Mouse (Mus musculus) intestine, embryonic 16.5 days (tissue): ENCODE measurements around the gene Fgg. TPM values are rescaled to one million over a fixed set of nuclear protein-coding genes. Genes with fewer than 3 reads are reported as not detected.

Source experiments
- ATAC-seq: fragments of 200-750 bp; cut with Nextera tagmentation; 2 replicates; pipeline ENCODE4 v1.8.0; 2017; ENCODE audit warnings: moderate TSS enrichment, moderate library complexity
- H3K27ac ChIP-seq: fragments of 300-500 bp; sonication (generic); 2 replicates; pipeline ENCODE4 v1.5.1; 2014; ENCODE audit warnings: mild to moderate bottlenecking, low read length
- H3K27me3 ChIP-seq: fragments of 300-500 bp; sonication (generic); replicated peaks from 2 replicates; pipeline ENCODE4 v1.6.1; 2014; ENCODE audit warnings: low read length, control low read depth, mixed read lengths; ENCODE audit not compliant: control insufficient read depth, insufficient read depth
- H3K36me3 ChIP-seq: fragments of 300-500 bp; sonication (generic); 2 replicates; pipeline ENCODE4 v1.6.1; 2014; ENCODE audit warnings: low read length, control low read depth; ENCODE audit not compliant: control insufficient read depth, insufficient read depth
- H3K4me1 ChIP-seq: fragments of 300-500 bp; sonication (generic); 2 replicates; pipeline ENCODE4 v1.6.1; 2014; ENCODE audit warnings: low read length, control low read depth, mixed read lengths; ENCODE audit not compliant: control insufficient read depth, insufficient read depth
- H3K4me2 ChIP-seq: fragments of 300-500 bp; sonication (generic); 2 replicates; pipeline ENCODE4 v1.6.1; 2014; ENCODE audit warnings: low read depth, low read length, control low read depth
- H3K4me3 ChIP-seq: fragments of 300-500 bp; sonication (generic); 2 replicates; pipeline ENCODE4 v1.5.1; 2014; ENCODE audit warnings: mild to moderate bottlenecking, low read length
- H3K9ac ChIP-seq: fragments of 300-500 bp; sonication (generic); 2 replicates; pipeline ENCODE4 v1.6.1; 2014; ENCODE audit warnings: low read depth, low read length
- H3K9me3 ChIP-seq: fragments of 300-500 bp; sonication (generic); 2 replicates; pipeline ENCODE4 v1.6.1; 2016; ENCODE audit warnings: low read length, control low read depth; ENCODE audit not compliant: control insufficient read depth
- WGBS: fragments of 180-500 bp; shearing (Covaris S2); extraction: QIAGEN DNeasy Blood & Tissue Kit; methylation state at CpG from one replicate; pipeline ENCODE4 v1.1.7; 2014; 5-methylcytosine and 5-hydroxymethylcytosine counted together
- polyA plus RNA-seq: library from polyadenylated mRNA; unstranded; fragments of >200 nt; fragmentation: Nextera tagmentation; extraction: Ambion mirVana; gene quantifications from 2 replicates; pipeline ENCODE4 v1.2.1, GENCODE M21; 2015

Gene Fgg
- polyA plus RNA-seq: 5.9 and 14.1 TPM in 2 replicates

DNA sequence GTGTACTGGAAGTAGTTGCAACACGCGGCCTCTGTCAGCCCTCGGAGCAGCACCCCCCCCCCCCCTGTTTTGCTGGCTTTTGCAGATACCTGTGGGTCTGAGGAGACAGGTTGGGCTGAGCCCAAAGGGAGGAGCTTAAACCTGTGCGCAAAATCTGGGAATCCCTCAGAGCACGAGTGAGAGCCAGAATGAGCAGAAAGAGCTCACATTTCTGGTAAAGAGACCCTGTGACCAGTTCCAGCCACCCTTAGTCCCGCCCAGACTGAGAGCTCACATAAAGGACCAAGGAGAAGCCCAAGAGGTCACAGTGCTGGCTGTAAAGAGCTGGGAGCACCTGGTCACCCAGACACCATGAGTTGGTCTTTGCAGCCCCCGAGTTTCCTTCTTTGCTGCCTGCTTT is at the start of gene Fgg:
TSS of gene Fgg (plus strand) at position 168 of the 400 bp plus-strand sequence.
- WGBS: 50% methylated on average over 7 of the region's 7 CpGs
- Histone ChIP-seq H3K4me2 (no peak within 1 kb of the TSS), H3K27me3 (no peaks in the 10 kb centered on the region), H3K27ac (no peak within 1 kb of the TSS), H3K9ac (no peak within 1 kb of the TSS), H3K36me3 (no peaks in the 10 kb centered on the region), H3K9me3 (no peaks in the 10 kb centered on the region), H3K4me3 (no peak within 1 kb of the TSS), H3K4me1 (no peaks in the 10 kb centered on the region)
- ATAC-seq: 0 out of 2 replicates have a peak, but pooled peaks have one; percentile 21

DNA sequence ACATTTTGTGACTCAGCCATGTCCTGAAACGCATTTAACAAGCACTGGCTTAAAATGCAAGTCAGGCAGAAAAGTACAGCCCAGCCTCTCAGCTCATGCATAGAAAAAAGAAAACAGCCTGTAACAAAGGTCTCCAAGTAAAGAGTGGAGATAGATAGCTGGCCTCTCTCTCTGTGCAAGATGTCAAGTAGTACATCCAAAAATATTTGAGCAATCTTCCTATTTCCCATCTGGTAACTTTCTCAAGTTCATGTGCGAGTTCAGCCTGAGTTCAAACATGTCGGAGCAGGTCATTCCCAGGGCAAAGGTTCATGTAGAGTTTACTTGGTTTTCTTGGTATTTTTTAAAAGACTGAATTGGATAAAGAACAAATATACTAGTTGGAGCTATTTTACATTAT is 36.5 kb upstream of the Fgg start:
- peak; percentile 52 for ATAC-seq
- Histone ChIP-seq H3K9ac (no peak overlapping the region), H3K4me1 (0 out of 2 replicates have a peak, but pooled peaks cover 3% of the 10 kb centered on the region), H3K27ac (peak overlapping the region; percentile 68; the same call in 1 of the 2 replicates), H3K4me3 (no peak overlapping the region), H3K27me3 (no peaks in the 10 kb centered on the region), H3K4me2 (no peak overlapping the region), H3K9me3 (no peaks in the 10 kb centered on the region), H3K36me3 (no peaks in the 10 kb centered on the region)
- 60% methylated on average over 3 of the region's 3 CpGs for WGBS

DNA sequence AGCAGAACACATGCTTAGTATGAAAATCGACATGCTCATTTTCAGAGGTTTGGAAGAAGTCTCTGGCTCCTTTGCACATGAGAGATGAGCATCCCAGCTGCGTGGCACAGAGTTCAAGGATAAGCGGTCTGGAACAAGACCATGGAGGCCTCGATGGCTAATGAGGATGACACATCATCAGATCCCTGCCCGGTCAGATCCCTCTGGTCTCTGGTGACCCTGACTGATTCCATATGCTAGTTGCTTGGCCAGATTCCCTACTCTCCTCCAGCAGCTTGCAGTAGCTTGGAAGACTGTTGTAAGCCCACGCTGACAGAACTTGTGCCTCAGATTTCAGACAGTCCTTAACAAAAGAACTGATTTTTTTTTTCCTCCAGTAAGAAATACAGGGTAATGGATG is 26.7 kb upstream of the Fgg start:
- Histone ChIP-seq H3K4me1 (no peaks in the 10 kb centered on the region), H3K36me3 (no peaks in the 10 kb centered on the region), H3K27me3 (no peaks in the 10 kb centered on the region), H3K9ac (no peak overlapping the region), H3K4me2 (no peak overlapping the region), H3K27ac (no peak overlapping the region), H3K4me3 (no peak overlapping the region), H3K9me3 (no peaks in the 10 kb centered on the region)
- 65% methylated on average over 6 of the region's 6 CpGs for WGBS
- ATAC-seq: peak; percentile 81

DNA sequence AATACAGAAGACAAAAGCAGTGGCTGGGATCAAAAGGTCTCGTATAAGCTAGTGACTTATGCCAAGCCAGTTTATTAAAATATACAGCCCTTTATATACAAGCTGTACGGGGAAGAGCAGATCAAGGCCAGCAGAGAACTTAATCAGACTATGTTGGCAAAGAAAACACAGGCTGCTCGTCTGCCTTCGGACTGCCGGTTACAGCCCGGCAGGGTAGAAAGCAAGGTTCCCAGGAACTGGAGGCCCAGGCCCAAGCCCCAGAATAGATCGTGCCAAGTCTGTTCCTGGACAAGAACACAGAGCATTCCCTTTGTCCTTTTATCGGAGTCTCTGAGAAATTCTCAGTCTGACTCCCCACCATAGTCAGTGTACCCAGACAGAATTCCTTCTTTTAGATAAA is 25.7 kb upstream of the Fgg start:
- no peak overlapping the region for H3K9ac ChIP-seq
- no peak overlapping the region for H3K4me3 ChIP-seq
- no peaks in the 10 kb centered on the region for H3K4me1 ChIP-seq
- H3K27ac ChIP-seq: no peak overlapping the region
- ATAC-seq: no peak
- no peaks in the 10 kb centered on the region for H3K27me3 ChIP-seq
- no peaks in the 10 kb centered on the region for H3K36me3 ChIP-seq
- no peaks in the 10 kb centered on the region for H3K9me3 ChIP-seq
- 63% methylated on average over 8 of the region's 8 CpGs for WGBS
- no peak overlapping the region for H3K4me2 ChIP-seq

DNA sequence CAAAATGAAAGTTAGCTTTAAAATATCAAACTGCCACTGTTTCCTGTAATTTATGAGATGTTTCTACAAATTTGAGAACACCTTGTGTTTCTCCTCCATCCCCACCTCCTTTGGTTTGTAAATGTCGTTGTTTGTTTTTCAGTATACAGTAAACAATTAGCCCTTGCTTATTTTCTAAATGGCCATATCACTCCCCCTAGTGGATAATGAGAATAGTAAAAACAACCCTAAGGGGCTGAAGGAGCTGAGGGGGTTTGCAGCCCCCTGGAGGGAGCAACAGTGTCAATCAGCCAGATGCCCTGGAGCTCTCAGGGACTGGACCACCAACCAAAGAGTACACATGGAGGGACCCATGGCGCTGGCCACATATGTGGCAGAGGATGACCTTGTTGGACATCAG is 22.7 kb upstream of the Fgg start:
- Histone ChIP-seq H3K4me1 (no peaks in the 10 kb centered on the region), H3K27me3 (no peaks in the 10 kb centered on the region), H3K9ac (no peak overlapping the region), H3K4me3 (no peak overlapping the region), H3K36me3 (no peaks in the 10 kb centered on the region), H3K9me3 (no peaks in the 10 kb centered on the region), H3K4me2 (no peak overlapping the region), H3K27ac (no peak overlapping the region)
- ATAC-seq: no peak
- WGBS: 84% methylated on average over 2 of the region's 2 CpGs

DNA sequence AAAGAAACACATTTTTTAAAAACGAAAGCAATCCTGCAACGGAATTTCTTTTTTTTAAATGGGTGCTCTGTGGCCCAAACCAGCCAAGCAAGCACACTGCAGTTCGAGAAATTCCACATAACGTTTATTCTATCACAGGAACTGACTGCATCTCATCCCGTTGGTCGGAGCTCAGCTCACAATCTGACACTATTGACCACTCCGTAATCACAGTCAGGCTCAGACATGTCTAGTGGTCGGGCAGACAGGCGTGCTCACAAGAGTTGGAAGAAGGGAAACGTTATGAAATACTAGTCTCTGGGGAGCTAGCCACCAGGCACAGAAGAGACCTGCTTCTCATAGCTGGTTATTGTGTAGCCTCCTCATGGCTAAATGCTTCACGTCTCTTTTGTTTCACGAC is 15.6 kb upstream of the Fgg start:
- H3K9me3 ChIP-seq: no peaks in the 10 kb centered on the region
- H3K36me3 ChIP-seq: no peaks in the 10 kb centered on the region
- no peak overlapping the region for H3K27ac ChIP-seq
- peaks cover 7% of the 10 kb centered on the region; the same call in 1 of the 2 replicates for H3K4me1 ChIP-seq
- no peak overlapping the region for H3K4me2 ChIP-seq
- no peak for ATAC-seq
- H3K9ac ChIP-seq: no peak overlapping the region
- no peaks in the 10 kb centered on the region for H3K27me3 ChIP-seq
- H3K4me3 ChIP-seq: no peak overlapping the region
- 77% methylated on average over 12 of the region's 12 CpGs for WGBS

DNA sequence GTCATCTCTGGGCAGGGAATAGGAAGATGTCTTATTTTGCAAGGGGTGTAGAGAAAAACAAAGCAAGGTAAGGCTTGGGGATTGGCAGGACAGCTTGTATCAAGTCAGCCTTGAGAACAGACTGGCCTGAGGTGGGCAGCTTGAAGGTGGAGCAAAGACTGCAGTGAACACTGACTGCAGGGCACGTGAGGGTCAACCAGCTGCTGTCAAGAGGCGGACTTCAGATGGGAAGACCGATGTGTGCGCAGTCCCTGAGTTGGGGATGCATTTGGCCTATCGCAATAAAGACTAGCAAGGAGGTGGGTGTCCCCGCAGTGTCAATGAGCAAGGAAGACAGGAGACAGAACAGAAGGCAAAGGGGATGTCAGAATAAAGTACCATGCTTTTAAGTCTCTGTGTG is 14.6 kb upstream of the Fgg start:
- no peak for ATAC-seq
- 80% methylated on average over 6 of the region's 6 CpGs for WGBS

DNA sequence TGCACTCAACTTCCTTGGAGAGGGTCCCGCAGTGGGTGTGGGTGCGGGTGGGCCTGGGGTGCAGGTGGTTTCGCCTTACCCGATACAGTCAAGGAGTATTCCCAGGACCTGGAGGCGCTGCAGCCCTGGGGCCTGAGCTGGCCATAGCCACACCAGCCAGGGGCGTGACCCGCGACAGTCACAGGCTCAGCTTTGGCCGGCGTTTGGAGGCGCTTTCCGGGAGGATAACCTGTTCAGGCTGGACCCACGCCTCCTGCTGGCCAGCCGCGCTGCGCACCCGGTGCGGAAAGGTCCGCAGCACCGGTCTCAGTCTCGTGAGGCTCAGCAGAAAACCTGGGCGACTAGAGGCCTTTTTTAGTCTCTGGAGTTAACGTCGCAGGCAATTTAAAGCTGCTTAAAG is 12.2 kb upstream of the Fgg start:
- Histone ChIP-seq H3K9me3 (no peaks in the 10 kb centered on the region), H3K4me2 (peak overlapping the region; percentile 42), H3K27me3 (no peaks in the 10 kb centered on the region), H3K4me3 (peak overlapping the region; percentile 10), H3K27ac (no peak overlapping the region), H3K9ac (no peak overlapping the region; the same call in 1 of the 2 replicates), H3K4me1 (peaks cover 9% of the 10 kb centered on the region; the same call in 1 of the 2 replicates), H3K36me3 (no peaks in the 10 kb centered on the region)
- 5% methylated on average over 24 of the region's 24 CpGs for WGBS
- peak; percentile 77 for ATAC-seq

More for the DNA sequence above, 14.6 kb upstream of the Fgg start:
- H3K9me3 ChIP-seq: no peaks in the 10 kb centered on the region
- no peak overlapping the region for H3K4me2 ChIP-seq
- H3K27ac ChIP-seq: no peak overlapping the region
- H3K4me1 ChIP-seq: peaks cover 7% of the 10 kb centered on the region; the same call in 1 of the 2 replicates
- H3K27me3 ChIP-seq: no peaks in the 10 kb centered on the region
- no peak overlapping the region for H3K9ac ChIP-seq
- no peak overlapping the region for H3K4me3 ChIP-seq
- no peaks in the 10 kb centered on the region for H3K36me3 ChIP-seq

DNA sequence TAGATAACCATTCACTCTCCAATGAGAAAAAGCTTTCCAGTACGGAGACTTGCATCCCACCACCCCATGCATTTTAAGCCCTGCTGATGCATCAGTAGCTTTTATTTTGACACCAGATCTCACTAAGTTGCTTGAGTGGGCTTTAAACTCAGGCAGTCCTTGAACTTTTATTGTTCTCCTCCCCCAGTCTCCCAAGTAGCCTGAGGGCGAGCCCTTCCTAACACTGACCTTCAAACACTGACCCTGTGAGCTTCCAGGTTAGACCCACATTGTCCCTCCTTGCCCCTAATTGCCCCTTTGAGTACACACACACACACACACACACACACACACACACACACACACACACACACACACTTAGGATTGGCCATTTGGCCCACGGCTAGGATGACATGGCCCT is 10.9 kb upstream of the Fgg start:
- peaks cover 9% of the 10 kb centered on the region; the same call in 1 of the 2 replicates for H3K4me1 ChIP-seq
- no peak overlapping the region for H3K4me3 ChIP-seq
- H3K9me3 ChIP-seq: no peaks in the 10 kb centered on the region
- 75% methylated on average over 3 of the region's 3 CpGs for WGBS
- H3K27ac ChIP-seq: no peak overlapping the region
- H3K9ac ChIP-seq: no peak overlapping the region
- H3K4me2 ChIP-seq: no peak overlapping the region
- H3K27me3 ChIP-seq: no peaks in the 10 kb centered on the region
- no peaks in the 10 kb centered on the region for H3K36me3 ChIP-seq
- no peak for ATAC-seq
